Mouse (Mus musculus): Measurements from ENCODE around the gene Gm4353. TPM values are rescaled to one million over a fixed set of nuclear protein-coding genes. Genes with fewer than 3 reads are reported as not detected.

Gm4353 gene
- polyA plus RNA-seq, 1 experiment from 2014 or later: 1.0 TPM

DNA sequence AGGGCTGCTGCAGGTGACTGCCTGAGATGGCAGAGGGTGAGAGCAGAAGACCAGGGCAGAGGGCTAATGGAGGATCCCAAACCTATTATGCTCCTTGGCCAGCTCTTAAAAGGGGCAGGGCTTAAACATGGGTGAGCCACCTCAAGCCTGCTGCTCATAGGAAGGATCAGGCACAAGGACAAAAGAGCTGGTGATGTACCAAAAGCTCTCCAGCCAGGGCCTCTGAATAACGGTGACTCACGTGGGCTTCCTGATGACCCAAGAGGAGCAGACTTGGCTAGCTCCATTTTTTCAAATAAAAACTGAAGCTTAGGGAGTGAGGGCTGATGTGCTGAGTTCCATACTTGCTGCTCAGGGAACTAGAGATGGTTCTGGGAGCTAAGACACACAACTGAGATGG, 31.6 kb upstream of the Gm4353 start:
- Histone ChIP-seq H3K27me3 (ENCODE audit: low read depth, poor library complexity, severe bottlenecking) (no peaks in the 10 kb centered on the region), H3K4me3 (no peak overlapping the region), H3K4me1 (peaks cover 21% of the 10 kb centered on the region), H3K9me3 (replicated peaks) (no peaks in the 10 kb centered on the region), H3K27ac (replicated peaks) (no peak overlapping the region), H3K36me3 (0 out of 2 replicates have a peak, but pooled peaks cover 3% of the 10 kb centered on the region)
- WGBS: 85% methylated on average over 2 of the region's 2 CpGs
- no peak for DNase-seq (ENCODE audit: low spot score)

DNA sequence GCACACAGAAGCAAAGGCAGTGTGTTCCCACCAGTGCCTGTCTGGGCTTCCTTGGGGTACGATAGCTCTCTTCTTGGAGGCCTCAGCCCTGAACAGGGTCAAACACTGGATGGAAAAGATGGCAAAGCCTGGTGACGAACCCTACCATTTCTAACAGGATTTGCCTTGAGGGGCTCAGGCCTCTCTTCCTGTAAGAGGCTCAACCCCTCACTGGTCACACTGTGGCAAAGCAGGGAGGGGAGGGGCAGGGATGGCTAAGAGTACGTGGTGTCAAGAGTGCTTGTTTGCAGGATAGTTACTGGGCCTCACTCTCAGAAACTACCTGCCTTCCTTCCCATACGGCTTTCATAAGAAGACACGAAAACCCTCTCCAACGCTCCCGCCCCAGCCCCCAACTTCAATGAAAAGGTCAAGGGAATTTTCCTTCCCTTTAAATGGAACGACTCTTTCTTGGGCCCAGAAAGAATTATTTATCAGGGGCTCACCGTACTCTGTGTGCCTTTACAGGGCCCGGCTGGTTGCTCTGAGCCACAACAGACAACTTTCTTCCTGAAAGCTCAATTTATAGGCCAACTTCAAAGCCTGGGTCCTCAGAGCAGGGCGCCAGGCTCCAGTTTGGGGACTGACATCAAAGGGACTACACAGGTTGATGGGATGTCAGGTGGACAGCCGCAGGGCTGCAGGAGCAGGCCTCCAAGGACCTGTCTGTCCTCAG, 30.9 kb upstream of the Gm4353 start:
- Histone ChIP-seq H3K4me3 (no peak overlapping the region), H3K4me1 (peaks cover 15% of the 10 kb centered on the region), H3K36me3 (0 out of 2 replicates have a peak, but pooled peaks cover 3% of the 10 kb centered on the region), H3K27me3 (ENCODE audit: low read depth, poor library complexity, severe bottlenecking) (no peaks in the 10 kb centered on the region), H3K27ac (replicated peaks) (no peak overlapping the region), H3K9me3 (replicated peaks) (no peaks in the 10 kb centered on the region)
- WGBS: 77% methylated on average over 12 of the region's 12 CpGs
- peak; percentile 10 for DNase-seq (ENCODE audit: low spot score)

DNA sequence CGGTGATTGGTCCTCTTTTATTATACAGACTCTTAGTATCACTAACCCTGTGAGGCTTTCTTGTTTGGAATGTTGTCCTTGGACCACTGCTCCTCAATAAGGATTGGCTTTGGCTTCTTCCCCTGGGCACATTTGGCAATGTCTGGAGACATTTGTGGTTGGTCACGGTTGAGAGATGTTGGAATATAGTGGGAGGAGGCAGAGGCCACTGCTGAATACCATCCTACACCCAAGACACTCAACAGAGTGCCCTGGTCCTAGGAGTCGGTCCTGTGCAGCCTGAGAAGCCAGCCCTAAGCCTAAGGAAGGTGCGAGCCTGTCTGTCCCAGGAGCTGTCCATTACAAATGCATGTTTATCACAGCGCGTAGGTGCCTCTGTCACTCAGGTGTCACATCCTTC, 27.1 kb upstream of the Gm4353 start:
- no peak for DNase-seq (ENCODE audit: low spot score)
- H3K4me1 ChIP-seq: peaks cover 10% of the 10 kb centered on the region
- no peaks in the 10 kb centered on the region for H3K27me3 ChIP-seq (ENCODE audit: low read depth, poor library complexity, severe bottlenecking)
- H3K9me3 ChIP-seq (replicated peaks): no peaks in the 10 kb centered on the region
- 85% methylated on average over 6 of the region's 6 CpGs for WGBS
- no peak overlapping the region for H3K4me3 ChIP-seq
- H3K27ac ChIP-seq (replicated peaks): no peak overlapping the region
- H3K36me3 ChIP-seq: peaks cover 19% of the 10 kb centered on the region

GRCm38 (mm10) chr7:116110661-116111060, 26.2 kb upstream of the Gm4353 start:
- H3K36me3 ChIP-seq: peaks cover 28% of the 10 kb centered on the region
- no peaks in the 10 kb centered on the region for H3K27me3 ChIP-seq (ENCODE audit: low read depth, poor library complexity, severe bottlenecking)
- H3K4me3 ChIP-seq: no peak overlapping the region
- no peak for DNase-seq (ENCODE audit: low spot score)
- 86% methylated on average over 3 of the region's 3 CpGs for WGBS
- peaks cover 9% of the 10 kb centered on the region for H3K4me1 ChIP-seq
- H3K27ac ChIP-seq (replicated peaks): no peak overlapping the region
- H3K9me3 ChIP-seq (replicated peaks): no peaks in the 10 kb centered on the region

DNA sequence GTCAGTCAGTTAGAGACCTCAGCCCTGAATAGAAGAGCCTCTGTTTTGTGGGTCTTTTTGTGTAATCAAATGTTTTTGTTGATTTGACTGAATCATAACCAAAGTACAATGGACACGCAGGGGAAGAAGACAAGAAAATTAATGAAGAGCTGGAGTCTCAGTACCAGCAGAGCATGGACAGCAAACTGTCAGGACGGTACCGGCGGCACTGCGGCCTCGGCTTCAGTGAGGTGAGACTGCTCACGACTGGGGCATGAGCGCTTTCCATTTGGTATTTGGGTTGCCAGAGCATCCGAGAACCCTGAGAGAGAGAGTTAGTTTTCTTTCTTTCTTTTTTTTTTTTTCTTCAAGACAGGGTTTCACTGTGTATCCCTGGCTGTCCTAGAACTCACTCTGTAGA, 18.7 kb upstream of the Gm4353 start:
- Histone ChIP-seq H3K36me3 (peaks cover 91% of the 10 kb centered on the region), H3K27me3 (ENCODE audit: low read depth, poor library complexity, severe bottlenecking) (no peaks in the 10 kb centered on the region), H3K9me3 (replicated peaks) (no peaks in the 10 kb centered on the region), H3K4me1 (no peaks in the 10 kb centered on the region), H3K27ac (replicated peaks) (no peak overlapping the region), H3K4me3 (no peak overlapping the region)
- 98% methylated on average over 9 of the region's 9 CpGs for WGBS
- DNase-seq (ENCODE audit: low spot score): no peak

- Histone ChIP-seq H3K4me1 (peaks cover 8% of the 10 kb centered on the region), H3K9me3 (replicated peaks) (no peaks in the 10 kb centered on the region), H3K4me3 (no peak overlapping the region), H3K27me3 (ENCODE audit: low read depth, poor library complexity, severe bottlenecking) (no peaks in the 10 kb centered on the region), H3K27ac (replicated peaks) (no peak overlapping the region), H3K36me3 (peaks cover 72% of the 10 kb centered on the region)
- WGBS: 85% methylated on average over 7 of the region's 7 CpGs
- DNase-seq (ENCODE audit: low spot score): no peak
Observed at GRCm38 (mm10) chr7:116099952-116100528, 15.6 kb upstream of the Gm4353 start.

- H3K4me1 ChIP-seq: peaks cover 28% of the 10 kb centered on the region
- H3K4me3 ChIP-seq: peak overlapping the region; percentile 75
- peak overlapping the region; percentile 98 for H3K27ac ChIP-seq (replicated peaks)
- no peaks in the 10 kb centered on the region for H3K9me3 ChIP-seq (replicated peaks)
- WGBS: under 1% methylated on average over 19 of the region's 19 CpGs
- no peak for DNase-seq (ENCODE audit: low spot score)
- peaks cover 10% of the 10 kb centered on the region; the same call in 1 of the 2 replicates for H3K36me3 ChIP-seq
- no peaks in the 10 kb centered on the region for H3K27me3 ChIP-seq (ENCODE audit: low read depth, poor library complexity, severe bottlenecking)
Observed at GRCm38 (mm10) chr7:116093466-116093850, 9.0 kb upstream of the Gm4353 start.

GRCm38 (mm10) chr7:116092710-116093465, 8.5 kb upstream of the Gm4353 start:
- no peaks in the 10 kb centered on the region for H3K27me3 ChIP-seq (ENCODE audit: low read depth, poor library complexity, severe bottlenecking)
- no peaks in the 10 kb centered on the region for H3K9me3 ChIP-seq (replicated peaks)
- H3K4me1 ChIP-seq: peaks cover 28% of the 10 kb centered on the region
- peak overlapping the region; percentile 98 for H3K27ac ChIP-seq (replicated peaks)
- H3K4me3 ChIP-seq: peak overlapping the region; percentile 75
- under 1% methylated on average over 38 of the region's 38 CpGs for WGBS
- peak; percentile 95 for DNase-seq (ENCODE audit: low spot score)
- H3K36me3 ChIP-seq: peaks cover 10% of the 10 kb centered on the region; the same call in 1 of the 2 replicates

GRCm38 (mm10) chr7:116060739-116061138, 23.7 kb downstream of the Gm4353 start:
- no peaks in the 10 kb centered on the region for H3K27me3 ChIP-seq (ENCODE audit: low read depth, poor library complexity, severe bottlenecking)
- no peak overlapping the region for H3K27ac ChIP-seq (replicated peaks)
- no peak for DNase-seq (ENCODE audit: low spot score)
- H3K4me3 ChIP-seq: no peak overlapping the region
- H3K9me3 ChIP-seq (replicated peaks): no peaks in the 10 kb centered on the region
- no peaks in the 10 kb centered on the region for H3K4me1 ChIP-seq
- 51% methylated on average over 1 of the region's 1 CpGs for WGBS
- H3K36me3 ChIP-seq: no peaks in the 10 kb centered on the region

GRCm38 (mm10) chr7:116040470-116041019, 43.9 kb downstream of the Gm4353 start:
- peaks cover 69% of the 10 kb centered on the region for H3K27me3 ChIP-seq (ENCODE audit: low read depth, poor library complexity, severe bottlenecking)
- peak overlapping the region; percentile 59 for H3K4me3 ChIP-seq
- DNase-seq (ENCODE audit: low spot score): no peak
- no peaks in the 10 kb centered on the region for H3K36me3 ChIP-seq
- WGBS: 16% methylated on average over 15 of the region's 15 CpGs
- H3K9me3 ChIP-seq (replicated peaks): no peaks in the 10 kb centered on the region
- H3K27ac ChIP-seq (replicated peaks): peak overlapping the region; percentile 55; the same call in 1 of the 2 replicates
- peaks cover 38% of the 10 kb centered on the region for H3K4me1 ChIP-seq

DNA sequence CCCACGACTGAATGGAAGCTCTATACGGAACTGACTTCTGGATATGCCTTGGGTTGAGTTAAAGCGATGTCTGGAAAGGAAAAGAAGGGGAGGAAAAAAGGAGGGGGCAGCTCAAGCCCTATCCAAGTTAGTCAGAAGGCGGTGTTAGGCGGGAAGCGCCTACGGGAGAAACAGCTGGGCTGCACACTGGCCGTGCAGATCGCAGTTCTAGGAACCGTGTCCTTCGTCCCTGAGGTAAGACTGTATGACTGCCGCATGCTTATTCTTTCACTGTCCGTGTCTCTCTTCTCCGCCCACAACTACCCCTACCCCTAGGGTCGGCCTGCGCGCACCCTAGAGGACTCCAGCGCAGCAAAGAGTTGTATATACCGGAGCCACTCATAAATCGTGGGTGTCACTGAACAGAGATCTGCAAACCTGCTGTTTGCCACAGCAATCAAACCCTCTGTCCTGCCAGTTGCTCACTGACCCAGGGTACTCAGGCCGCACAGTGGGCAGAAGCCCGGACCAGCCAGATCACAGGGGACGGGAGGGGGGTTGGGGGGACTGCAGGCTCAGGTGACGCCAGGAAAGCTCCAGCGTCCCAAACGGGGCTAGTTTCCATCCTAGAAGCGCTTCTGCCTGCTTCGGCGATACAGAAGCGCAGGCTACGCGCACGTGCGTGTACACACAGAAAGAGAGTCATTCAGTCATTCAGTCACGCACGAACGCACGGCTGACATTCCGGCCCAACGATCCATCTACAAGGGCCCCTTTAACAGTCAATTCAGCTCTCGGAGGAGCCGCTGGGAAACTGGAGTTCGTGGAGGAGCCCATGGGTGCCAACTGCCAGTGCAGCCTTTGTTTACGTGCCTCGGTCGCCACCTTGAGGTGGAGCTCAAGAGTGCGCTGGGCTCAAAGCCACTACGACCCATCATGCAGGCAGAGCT, 44.6 kb downstream of the Gm4353 start:
- Histone ChIP-seq H3K27me3 (ENCODE audit: low read depth, poor library complexity, severe bottlenecking) (peaks cover 77% of the 10 kb centered on the region), H3K27ac (replicated peaks) (peak overlapping the region; percentile 55), H3K4me1 (peaks cover 46% of the 10 kb centered on the region)

GRCm38 (mm10) chr7:116039196-116039537, 45.3 kb downstream of the Gm4353 start, which contains the start of gene 1110004F10Rik:
TSS of gene 1110004F10Rik (plus strand) at chr7:116039397.
- no peaks in the 10 kb centered on the region for H3K36me3 ChIP-seq
- 0% methylated on average over 11 of the region's 11 CpGs for WGBS
- H3K4me1 ChIP-seq: peaks cover 50% of the 10 kb centered on the region
- H3K4me3 ChIP-seq: peak within 1 kb of the TSS; percentile 59
- H3K27me3 ChIP-seq (ENCODE audit: low read depth, poor library complexity, severe bottlenecking): peaks cover 83% of the 10 kb centered on the region
- no peak for DNase-seq (ENCODE audit: low spot score)
- no peaks in the 10 kb centered on the region for H3K9me3 ChIP-seq (replicated peaks)
- peak within 1 kb of the TSS; percentile 55 for H3K27ac ChIP-seq (replicated peaks)

More for the DNA sequence above, 44.6 kb downstream of the Gm4353 start:
- Histone ChIP-seq H3K36me3 (no peaks in the 10 kb centered on the region), H3K4me3 (peak overlapping the region; percentile 59), H3K9me3 (replicated peaks) (no peaks in the 10 kb centered on the region)
- peak; percentile 86 for DNase-seq (ENCODE audit: low spot score)
- under 1% methylated on average over 48 of the region's 48 CpGs for WGBS

Data from midbrain, embryonic 10.5 days (tissue).